Mouse (Mus musculus) liver, postnatal 0 days (tissue): ENCODE results near the gene 1700067K01Rik.

Experiments used
- CTCF ChIP-seq: sonication (generic); IDR thresholded peaks from 2 replicates; pipeline ENCODE4 v1.5.1; 2016; ENCODE audit warnings: antibody characterized with exemption, low read depth
- EP300 ChIP-seq: IDR thresholded peaks from 2 replicates; pipeline ENCODE4 v1.6.1; 2016; ENCODE audit warnings: antibody characterized with exemption, low read depth, mild to moderate bottlenecking

GRCm38 (mm10) chr8:84012499-84013165, 11.3 kb downstream of the 1700067K01Rik start:
- TF ChIP-seq CTCF (no peak), EP300 (no peak)
